Comparison of ENCODE assay signal across 23 mouse cellular contexts in genomic region chr11:95844935-95845334, GRCm38 (mm10). TPM values are rescaled to one million over a fixed set of nuclear protein-coding genes. Genes with fewer than 3 reads are reported as not detected.
DNase-seq lines count a peak whose midpoint lies in the region; ATAC-seq lines count a peak whose summit lies in the region.
"Had no signal": no experiment of that assay in that cellular context is flagged by ENCODE, and none has a peak within 500 bp of the region (broad histone marks: within the 10 kb centered on the region; RNA-seq: fewer than 3 reads in every experiment).

No protein-coding gene starts in this region.

- WGBS in heart, embryonic 14.5 days, result 49% methylated on average over 4 of the region's 4 CpGs

- intact Hi-C loops in heart, postnatal 36 days (cut with DNase I), result no loop called here

- no peak overlapping the region for H3K27ac ChIP-seq in heart, embryonic 14.5 days (replicated peaks in 1 of 2; ENCODE audit: control insufficient read depth in 1 of 2, insufficient read depth in 1 of 2, low read depth in 2 of 2, low read length in 2 of 2)
- H3K27ac ChIP-seq: embryonic facial prominence, embryonic 15.5 days; forebrain, embryonic 10.5 days; left cerebral cortex, adult 2 months; liver, embryonic 13.5 days; lung, embryonic 15.5 days; midbrain, embryonic 10.5 days; neural tube, embryonic 12.5 days had no signal

- no peaks in the 10 kb centered on the region; the same call in 1 of the 2 replicates for H3K27me3 ChIP-seq in heart, embryonic 14.5 days (ENCODE audit: control insufficient read depth, insufficient read depth, low read length)
- H3K27me3 ChIP-seq: lung, embryonic 15.5 days had no signal

- H3K9ac ChIP-seq in heart, embryonic 14.5 days (ENCODE audit: low read length), result no peak overlapping the region
- H3K9ac ChIP-seq: embryonic facial prominence, embryonic 15.5 days; liver, embryonic 13.5 days; lung, embryonic 15.5 days; neural tube, embryonic 12.5 days had no signal

- H3K9me3 ChIP-seq in heart, embryonic 14.5 days (ENCODE audit: control insufficient read depth, low read length), result no peaks in the 10 kb centered on the region
- H3K9me3 ChIP-seq: embryonic facial prominence, embryonic 15.5 days; forebrain, embryonic 10.5 days; liver, embryonic 13.5 days; lung, embryonic 15.5 days; midbrain, embryonic 10.5 days; neural tube, embryonic 12.5 days had no signal

- H3K4me1 ChIP-seq in heart, embryonic 14.5 days (ENCODE audit: control insufficient read depth in 2 of 2, insufficient read depth in 2 of 2, low read length in 2 of 2), result peaks cover 4 to 5% of the 10 kb centered on the region in 2 experiments; a peak in 1 of 4 replicates
- H3K4me1 ChIP-seq: lung, embryonic 15.5 days; neural tube, embryonic 12.5 days had no signal

- H3K4me2 ChIP-seq in heart, embryonic 14.5 days (ENCODE audit: low read length), result peak overlapping the region; percentile 52
- H3K4me2 ChIP-seq: embryonic facial prominence, embryonic 15.5 days; lung, embryonic 15.5 days; neural tube, embryonic 12.5 days had no signal

- DNase-seq in cerebellum, postnatal 10 days, result peak; percentile 49 to 54
- no peak for DNase-seq in cerebellum, adult 9-11 months
- DNase-seq in heart, postnatal 36 days, result no peak
- peak; percentile 19 for DNase-seq in thymus, postnatal 14 days
- no peak for DNase-seq in thymus, postnatal 0 days (ENCODE audit: low spot score)
- no peak for DNase-seq in spleen, adult 18-20 months
- DNase-seq in frontal cortex, postnatal 25 days (ENCODE audit: low spot score in 2 of 2), result no peak
- DNase-seq: adrenal gland, postnatal 10 days; kidney, postnatal 36 days; left cerebral cortex, postnatal 4 days; liver, embryonic 13.5 days; lung, postnatal 4 days; thymus, postnatal 4 days had no signal

- no peak for ATAC-seq in heart, embryonic 14.5 days (ENCODE audit: insufficient number of reproducible peaks, insufficient read depth, low FRiP score, low read depth)
- ATAC-seq: activated CD4-positive, CD25-positive, alpha-beta regulatory T cell, adult 4 months; hindbrain, embryonic 16.5 days; intestine, postnatal 0 days had no signal

- H3K36me3 ChIP-seq in heart, embryonic 14.5 days (ENCODE audit: control insufficient read depth, insufficient read depth, low read length), result 0 out of 2 replicates have a peak, but pooled peaks cover 3% of the 10 kb centered on the region
- H3K36me3 ChIP-seq: embryonic facial prominence, embryonic 15.5 days; forebrain, embryonic 10.5 days; liver, embryonic 13.5 days; lung, embryonic 15.5 days; midbrain, embryonic 10.5 days; neural tube, embryonic 12.5 days had no signal

- 0 out of 4 replicates have a peak overlapping the region, but pooled peaks of 1 of the 2 experiments have one; percentile 20 for H3K4me3 ChIP-seq in heart, embryonic 14.5 days (ENCODE audit: control insufficient read depth in 1 of 2, insufficient read depth in 1 of 2, low read depth in 1 of 2, low read length in 2 of 2)
- H3K4me3 ChIP-seq: embryonic facial prominence, embryonic 15.5 days; forebrain, embryonic 10.5 days; left cerebral cortex, adult 2 months; liver, embryonic 13.5 days; lung, embryonic 15.5 days; midbrain, embryonic 10.5 days; neural tube, embryonic 12.5 days had no signal

RNA-seq across cellular contexts. Expression of gene Abi3, which starts 2.7 kb away (rescaled TPM):
- 9.0 and 11.4 TPM in 2 replicates for polyA plus RNA-seq in heart, embryonic 14.5 days (2014; fragmentation: Nextera tagmentation; extraction: Ambion mirVana)
- total RNA-seq in heart, postnatal 36 days (2021), result 10 to 100 TPM in 1 of 2 experiments, 1 to 10 TPM in 1; 9.3 to 13.7 TPM
- 181 and 185 TPM in 2 replicates for polyA plus RNA-seq in thymus, postnatal 0 days (2015; fragmentation: Nextera tagmentation; extraction: Ambion mirVana)

RNA-seq across cellular contexts. Expression of gene Gngt2, which starts 7.9 kb away (rescaled TPM):
- polyA plus RNA-seq in heart, embryonic 14.5 days (2014; fragmentation: Nextera tagmentation; extraction: Ambion mirVana), result 34.1 and 34.2 TPM in 2 replicates
- total RNA-seq in heart, postnatal 36 days (2021), result 10 to 100 TPM; 15.3 to 23.5 TPM
- 92.9 and 111 TPM in 2 replicates for polyA plus RNA-seq in thymus, postnatal 0 days (2015; fragmentation: Nextera tagmentation; extraction: Ambion mirVana)

RNA-seq across cellular contexts. Expression of gene Phospho1, which starts 20.6 kb away (rescaled TPM):
- 2.9 and 4.4 TPM in 2 replicates for polyA plus RNA-seq in heart, embryonic 14.5 days (2014; fragmentation: Nextera tagmentation; extraction: Ambion mirVana)
- total RNA-seq in heart, postnatal 36 days (2021), result 100 to 1,000 TPM; 174 to 180 TPM
- 0.36 and 0.46 TPM in 2 replicates for polyA plus RNA-seq in thymus, postnatal 0 days (2015; fragmentation: Nextera tagmentation; extraction: Ambion mirVana)
- polyA plus RNA-seq: activated CD4-positive, CD25-positive, alpha-beta regulatory T cell, adult 4 months; forebrain, embryonic 10.5 days; hindbrain, embryonic 16.5 days; neural tube, embryonic 12.5 days had no signal

Comparison
In these comparisons a context has a peak if more than half of its experiments do, and no peak if none do; other contexts are left out.
1. DNase-seq: peak in cerebellum, postnatal 10 days (2 of 2) and thymus, postnatal 14 days (single experiment); none in cerebellum, adult 9-11 months (single experiment), heart, postnatal 36 days (0 of 2), thymus, postnatal 0 days (single experiment), spleen, adult 18-20 months (0 of 2) and frontal cortex, postnatal 25 days (0 of 2).
2. RNA of gene Abi3, which starts 2.7 kb away (polyA plus RNA-seq): 181 to 185 TPM in thymus, postnatal 0 days; 9.0 to 11.4 TPM in heart, embryonic 14.5 days; every median in the first group is over 10 times any median in the second.